Mouse (Mus musculus) kidney, postnatal 0 days (tissue): Measurements from ENCODE around the gene Zbtb7a. TPM values are rescaled to one million over a fixed set of nuclear protein-coding genes. Genes with fewer than 3 reads are reported as not detected.
"Not testable (repeated sequence)": the region's sequence is repeated elsewhere in the genome, so short reads cannot be mapped to it uniquely, and the experiment has no call there.

ENCODE experiments used
- ATAC-seq: fragments of 200-750 bp; cut with Nextera tagmentation; replicated peaks from 2 replicates; pipeline ENCODE4 v1.8.0; 2017; ENCODE audit warnings: low read depth, moderate number of reproducible peaks, moderate TSS enrichment, moderate library complexity; ENCODE audit not compliant: low FRiP score
- DNase-seq: peaks from one replicate; pipeline ENCODE4 v3.0.0-alpha.2; 2016; ENCODE audit warnings: low spot score
- H3K27ac ChIP-seq: fragments of 300-500 bp; sonication (generic); 2 replicates; pipeline ENCODE4 v1.5.1; 2014; ENCODE audit warnings: mild to moderate bottlenecking
- H3K27me3 ChIP-seq: fragments of 300-500 bp; sonication (generic); 2 replicates; pipeline ENCODE4 v1.6.1; 2014; ENCODE audit warnings: low read length, mixed read lengths; ENCODE audit not compliant: insufficient read depth
- H3K36me3 ChIP-seq: fragments of 300-500 bp; sonication (generic); 2 replicates; pipeline ENCODE4 v1.6.1; 2014; ENCODE audit warnings: low read length, mixed read lengths; ENCODE audit not compliant: insufficient read depth
- H3K4me1 ChIP-seq: fragments of 300-500 bp; sonication (generic); replicated peaks from 2 replicates; pipeline ENCODE4 v1.6.1; 2014; ENCODE audit warnings: antibody characterized with exemption, low read length, mixed read lengths; ENCODE audit not compliant: insufficient read depth
- H3K4me2 ChIP-seq: fragments of 300-500 bp; sonication (generic); 2 replicates; pipeline ENCODE4 v1.6.1; 2014; ENCODE audit warnings: mild to moderate bottlenecking, low read length, moderate library complexity, mixed read lengths
- H3K4me3 ChIP-seq: fragments of 300-500 bp; sonication (generic); replicated peaks from 2 replicates; pipeline ENCODE4 v1.5.1; 2014; ENCODE audit warnings: low read depth, low read length
- H3K9ac ChIP-seq: fragments of 300-500 bp; sonication (generic); 2 replicates; pipeline ENCODE4 v1.6.1; 2014; ENCODE audit warnings: low read depth, low read length
- H3K9me3 ChIP-seq: fragments of 300-500 bp; sonication (generic); replicated peaks from 2 replicates; pipeline ENCODE4 v1.6.1; 2016; ENCODE audit warnings: low read length, inconsistent platforms, mixed read lengths
- CTCF ChIP-seq: IDR thresholded peaks from 2 replicates; pipeline ENCODE4 v1.5.1; 2016; ENCODE audit warnings: antibody characterized with exemption, low read depth, mild to moderate bottlenecking, moderate library complexity
- WGBS: fragments of 180-500 bp; shearing (Covaris S2); extraction: QIAGEN DNeasy Blood & Tissue Kit; methylation state at CpG from one replicate; pipeline ENCODE4 v1.1.7; 2014; 5-methylcytosine and 5-hydroxymethylcytosine counted together
- polyA plus RNA-seq: library from polyadenylated mRNA; unstranded; fragments of >200 nt; fragmentation: Nextera tagmentation; extraction: Ambion mirVana; gene quantifications from 2 replicates; pipeline ENCODE4 v1.2.1, GENCODE M21; 2015

Zbtb7a gene
- polyA plus RNA-seq, 1 experiment from 2014 or later: 33.7 TPM

GRCm38 (mm10) chr10:81173132-81173531, 38.1 kb downstream of the Zbtb7a start:
- Histone ChIP-seq H3K4me2 (peak overlapping the region; percentile 5; the same call in 1 of the 2 replicates), H3K9me3 (no peaks in the 10 kb centered on the region), H3K4me1 (peaks cover 6% of the 10 kb centered on the region; the same call in 1 of the 2 replicates), H3K27ac (peak overlapping the region; percentile 47; the same call in 1 of the 2 replicates), H3K27me3 (no peaks in the 10 kb centered on the region), H3K4me3 (no peak overlapping the region), H3K36me3 (0 out of 2 replicates have a peak, but pooled peaks cover 4% of the 10 kb centered on the region), H3K9ac (peak overlapping the region; percentile 3; the same call in 1 of the 2 replicates)
- ATAC-seq: 0 out of 2 replicates have a peak, but pooled peaks have one; percentile 1
- DNase-seq: peak; percentile 92
- WGBS: 7% methylated on average over 21 of the region's 21 CpGs
- TF ChIP-seq CTCF: peak; percentile 90

- Histone ChIP-seq H3K36me3 (peaks cover 20% of the 10 kb centered on the region), H3K9me3 (no peaks in the 10 kb centered on the region), H3K4me3 (peak overlapping the region; percentile 21), H3K27me3 (no peaks in the 10 kb centered on the region), H3K4me1 (peaks cover 8% of the 10 kb centered on the region; the same call in 1 of the 2 replicates), H3K4me2 (peak overlapping the region; percentile 63), H3K27ac (peak overlapping the region; percentile 85; the same call in 1 of the 2 replicates), H3K9ac (0 out of 2 replicates have a peak overlapping the region, but pooled peaks have one; percentile 20)
- ATAC-seq (peak; percentile 18; the same call in 1 of the 2 replicates), DNase-seq (peak; percentile 90)
- 4% methylated on average over 29 of the region's 29 CpGs for WGBS
- TF ChIP-seq CTCF: peak; percentile 89
Observed at GRCm38 (mm10) chr10:81174617-81175344, 39.8 kb downstream of the Zbtb7a start.

GRCm38 (mm10) chr10:81175345-81175701, 40.3 kb downstream of the Zbtb7a start:
- H3K27me3 ChIP-seq, H3K9me3 ChIP-seq, H3K9ac ChIP-seq, ATAC-seq, DNase-seq, H3K4me3 ChIP-seq, H3K4me1 ChIP-seq: not testable (repeated sequence)
- Histone ChIP-seq H3K27ac (peak overlapping the region; percentile 85), H3K4me2 (peak overlapping the region; percentile 63; the same call in 1 of the 2 replicates), H3K36me3 (peaks cover 25% of the 10 kb centered on the region)
- 10% methylated on average over 4 of the region's 4 CpGs for WGBS

GRCm38 (mm10) chr10:81175936-81176465, 41.0 kb downstream of the Zbtb7a start:
- ATAC-seq (peak; percentile 15), DNase-seq (peak; percentile 91)
- Histone ChIP-seq H3K9ac (no peak overlapping the region), H3K4me1 (peaks cover 8% of the 10 kb centered on the region; the same call in 1 of the 2 replicates), H3K9me3 (no peaks in the 10 kb centered on the region), H3K36me3 (peaks cover 32% of the 10 kb centered on the region), H3K4me3 (peak overlapping the region; percentile 92), H3K4me2 (peak overlapping the region; percentile 31), H3K27me3 (no peaks in the 10 kb centered on the region), H3K27ac (peak overlapping the region; percentile 85)
- WGBS: under 1% methylated on average over 13 of the region's 13 CpGs
- no peak for TF ChIP-seq CTCF

GRCm38 (mm10) chr10:81176466-81177271, 41.6 kb downstream of the Zbtb7a start, which contains the start of gene Eef2:
TSS of gene Eef2 (plus strand) at chr10:81176631.
- Histone ChIP-seq H3K27ac (peak within 1 kb of the TSS; percentile 91), H3K27me3 (no peaks in the 10 kb centered on the region), H3K4me1 (peaks cover 8% of the 10 kb centered on the region; the same call in 1 of the 2 replicates), H3K9ac (peak within 1 kb of the TSS; percentile 98), H3K9me3 (no peaks in the 10 kb centered on the region), H3K4me2 (peak within 1 kb of the TSS; percentile 86), H3K36me3 (peaks cover 38% of the 10 kb centered on the region), H3K4me3 (peak within 1 kb of the TSS; percentile 92)
- TF ChIP-seq CTCF: no peak
- DNase-seq (peak; percentile 98), ATAC-seq (peak; percentile 81)
- under 1% methylated on average over 77 of the region's 77 CpGs for whole genome bisulfite sequencing

- WGBS: 9% methylated on average over 16 of the region's 16 CpGs
- H3K9ac ChIP-seq: peak overlapping the region; percentile 98
- DNase-seq (no peak), ATAC-seq (no peak)
- peak overlapping the region; percentile 91 for H3K27ac ChIP-seq
- TF ChIP-seq CTCF: no peak
- no peaks in the 10 kb centered on the region for H3K27me3 ChIP-seq
- H3K36me3 ChIP-seq: peaks cover 46% of the 10 kb centered on the region
- peaks cover 8% of the 10 kb centered on the region; the same call in 1 of the 2 replicates for H3K4me1 ChIP-seq
- H3K4me3 ChIP-seq: peak overlapping the region; percentile 92
- no peaks in the 10 kb centered on the region for H3K9me3 ChIP-seq
- peak overlapping the region; percentile 86 for H3K4me2 ChIP-seq
Observed at GRCm38 (mm10) chr10:81177491-81177925, 42.5 kb downstream of the Zbtb7a start.
